Mouse (Mus musculus) midbrain, embryonic 14.5 days (tissue): ENCODE data around the gene Dclk1. TPM values are rescaled to one million over a fixed set of nuclear protein-coding genes. Genes with fewer than 3 reads are reported as not detected.

Experiments
- ATAC-seq: fragments of 200-750 bp; cut with Nextera tagmentation; 2 replicates; pipeline ENCODE4 v1.8.0; 2017; ENCODE audit warnings: moderate number of reproducible peaks, moderate library complexity; ENCODE audit not compliant: low FRiP score, low TSS enrichment
- DNase-seq: peaks from one replicate; pipeline ENCODE4 v3.0.0-alpha.2; 2015
- H3K27ac ChIP-seq: fragments of 300-500 bp; sonication (generic); replicated peaks from 2 replicates; pipeline ENCODE4 v1.5.1; 2014; ENCODE audit warnings: mild to moderate bottlenecking, low read depth, low read length, moderate library complexity
- H3K27me3 ChIP-seq: fragments of 300-500 bp; sonication (generic); 2 replicates; pipeline ENCODE4 v1.6.1; 2014; ENCODE audit warnings: low read length, control low read depth, mixed read lengths; ENCODE audit not compliant: control insufficient read depth, insufficient read depth
- H3K36me3 ChIP-seq: fragments of 300-500 bp; sonication (generic); 2 replicates; pipeline ENCODE4 v1.6.1; 2014; ENCODE audit warnings: low read length, control low read depth; ENCODE audit not compliant: control insufficient read depth, insufficient read depth
- H3K4me1 ChIP-seq: fragments of 300-500 bp; sonication (generic); 2 replicates; pipeline ENCODE4 v1.6.1; 2014; ENCODE audit warnings: mild to moderate bottlenecking, antibody characterized with exemption, low read length, control low read depth; ENCODE audit not compliant: control insufficient read depth, insufficient read depth
- H3K4me2 ChIP-seq: fragments of 300-500 bp; sonication (generic); 2 replicates; pipeline ENCODE4 v1.6.1; 2014; ENCODE audit warnings: mild to moderate bottlenecking, low read length, moderate library complexity
- H3K4me3 ChIP-seq: fragments of 300-500 bp; sonication (generic); replicated peaks from 2 replicates; pipeline ENCODE4 v1.5.1; 2014; ENCODE audit warnings: low read depth, low read length
- H3K9ac ChIP-seq: fragments of 300-500 bp; sonication (generic); replicated peaks from 2 replicates; pipeline ENCODE4 v1.6.1; 2014; ENCODE audit warnings: mild to moderate bottlenecking, low read length, moderate library complexity
- H3K9me3 ChIP-seq: fragments of 300-500 bp; sonication (generic); 2 replicates; pipeline ENCODE4 v1.6.1; 2016; ENCODE audit warnings: low read length, control low read depth, mixed read lengths; ENCODE audit not compliant: control insufficient read depth
- WGBS: fragments of 180-500 bp; shearing (Covaris S2); extraction: QIAGEN DNeasy Blood & Tissue Kit; methylation state at CpG from one replicate; pipeline ENCODE4 v1.1.7; 2014; 5-methylcytosine and 5-hydroxymethylcytosine counted together
- polyA plus RNA-seq: library from polyadenylated mRNA; unstranded; fragments of >200 nt; fragmentation: Nextera tagmentation; extraction: Ambion mirVana; gene quantifications from 2 replicates; pipeline ENCODE4 v1.2.1, GENCODE M21; 2014

Gene Dclk1
- polyA plus RNA-seq, 1 experiment from 2014 or later, result 323 TPM

- no peak overlapping the region for H3K9ac ChIP-seq
- peaks cover 3% of the 10 kb centered on the region; the same call in 1 of the 2 replicates for H3K36me3 ChIP-seq
- no peak for DNase-seq
- H3K4me3 ChIP-seq, result no peak overlapping the region
- WGBS, result 92% methylated on average over 4 of the region's 4 CpGs
- H3K9me3 ChIP-seq, result no peaks in the 10 kb centered on the region
- H3K4me1 ChIP-seq, result no peaks in the 10 kb centered on the region
- ATAC-seq, result no peak
- no peak overlapping the region for H3K27ac ChIP-seq
- no peaks in the 10 kb centered on the region for H3K27me3 ChIP-seq
- H3K4me2 ChIP-seq, result no peak overlapping the region
These were observed 88.3 kb downstream of the Dclk1 start for GRCm38 (mm10) chr3:55330496-55330895.

GRCm38 (mm10) chr3:55331694-55332093, 89.5 kb downstream of the Dclk1 start:
- H3K4me1 ChIP-seq, result no peaks in the 10 kb centered on the region
- ATAC-seq, result no peak
- DNase-seq, result no peak
- no peaks in the 10 kb centered on the region for H3K27me3 ChIP-seq
- no peak overlapping the region for H3K9ac ChIP-seq
- H3K27ac ChIP-seq, result no peak overlapping the region
- no peaks in the 10 kb centered on the region for H3K9me3 ChIP-seq
- H3K36me3 ChIP-seq, result peaks cover 3% of the 10 kb centered on the region; the same call in 1 of the 2 replicates
- H3K4me2 ChIP-seq, result no peak overlapping the region
- H3K4me3 ChIP-seq, result no peak overlapping the region

- H3K27ac ChIP-seq, result no peak overlapping the region
- ATAC-seq (no peak), DNase-seq (no peak)
- H3K4me3 ChIP-seq, result no peak overlapping the region
- H3K4me1 ChIP-seq, result no peaks in the 10 kb centered on the region
- H3K9ac ChIP-seq, result no peak overlapping the region
- H3K4me2 ChIP-seq, result no peak overlapping the region
- H3K27me3 ChIP-seq, result no peaks in the 10 kb centered on the region
- peaks cover 3% of the 10 kb centered on the region; the same call in 1 of the 2 replicates for H3K36me3 ChIP-seq
- 88% methylated on average over 3 of the region's 3 CpGs for WGBS
- H3K9me3 ChIP-seq, result no peaks in the 10 kb centered on the region
These were observed 91.3 kb downstream of the Dclk1 start for GRCm38 (mm10) chr3:55333511-55333910.

- WGBS, result 93% methylated on average over 11 of the region's 11 CpGs
- H3K4me2 ChIP-seq, result no peak overlapping the region
- ATAC-seq, result no peak
These were observed 94.7 kb downstream of the Dclk1 start for GRCm38 (mm10) chr3:55336895-55337294.

GRCm38 (mm10) chr3:55337671-55338070, 95.5 kb downstream of the Dclk1 start:
- Histone ChIP-seq H3K4me1 (0 out of 2 replicates have a peak, but pooled peaks cover 3% of the 10 kb centered on the region), H3K27me3 (no peaks in the 10 kb centered on the region), H3K9me3 (no peaks in the 10 kb centered on the region), H3K9ac (no peak overlapping the region), H3K36me3 (no peaks in the 10 kb centered on the region), H3K27ac (no peak overlapping the region), H3K4me3 (no peak overlapping the region), H3K4me2 (no peak overlapping the region)
- ATAC-seq (no peak), DNase-seq (no peak)
- WGBS, result 92% methylated on average over 7 of the region's 7 CpGs

More at GRCm38 (mm10) chr3:55336895-55337294, 94.7 kb downstream of the Dclk1 start:
- H3K27ac ChIP-seq, result no peak overlapping the region
- H3K4me1 ChIP-seq, result no peaks in the 10 kb centered on the region
- H3K9me3 ChIP-seq, result no peaks in the 10 kb centered on the region
- DNase-seq, result no peak
- no peak overlapping the region for H3K9ac ChIP-seq
- no peaks in the 10 kb centered on the region for H3K27me3 ChIP-seq
- H3K4me3 ChIP-seq, result no peak overlapping the region
- peaks cover under 1% of the 10 kb centered on the region; the same call in 1 of the 2 replicates for H3K36me3 ChIP-seq

- Histone ChIP-seq H3K36me3 (no peaks in the 10 kb centered on the region), H3K27ac (no peak overlapping the region), H3K27me3 (no peaks in the 10 kb centered on the region), H3K4me3 (no peak overlapping the region), H3K4me2 (no peak overlapping the region), H3K9ac (no peak overlapping the region), H3K4me1 (peaks cover 15% of the 10 kb centered on the region), H3K9me3 (no peaks in the 10 kb centered on the region)
- DNase-seq, result no peak
- no peak for ATAC-seq
- WGBS, result 83% methylated on average over 4 of the region's 4 CpGs
These were observed 100.3 kb downstream of the Dclk1 start for GRCm38 (mm10) chr3:55342445-55342844.

- H3K4me1 ChIP-seq, result peaks cover 62% of the 10 kb centered on the region
- DNase-seq, result peak; percentile 82
- WGBS, result 2% methylated on average over 16 of the region's 16 CpGs
- H3K27ac ChIP-seq, result peak overlapping the region; percentile 88
- H3K27me3 ChIP-seq, result no peaks in the 10 kb centered on the region
- no peaks in the 10 kb centered on the region for H3K36me3 ChIP-seq
- H3K4me2 ChIP-seq, result peak overlapping the region; percentile 38
- ATAC-seq, result peak; percentile 44; the same call in 1 of the 2 replicates
- H3K9ac ChIP-seq, result peak overlapping the region; percentile 37; the same call in 1 of the 2 replicates
- no peaks in the 10 kb centered on the region for H3K9me3 ChIP-seq
- H3K4me3 ChIP-seq, result no peak overlapping the region
These were observed 105.3 kb downstream of the Dclk1 start for GRCm38 (mm10) chr3:55347371-55348025.

GRCm38 (mm10) chr3:55348026-55348390, 105.8 kb downstream of the Dclk1 start:
- Histone ChIP-seq H3K4me3 (no peak overlapping the region), H3K27ac (peak overlapping the region; percentile 88), H3K4me1 (peaks cover 64% of the 10 kb centered on the region), H3K36me3 (no peaks in the 10 kb centered on the region), H3K9ac (peak overlapping the region; percentile 37; the same call in 1 of the 2 replicates), H3K27me3 (no peaks in the 10 kb centered on the region), H3K9me3 (no peaks in the 10 kb centered on the region), H3K4me2 (peak overlapping the region; percentile 38)
- DNase-seq (no peak), ATAC-seq (no peak; the same call in 1 of the 2 replicates)
- WGBS, result 58% methylated on average over 5 of the region's 5 CpGs

GRCm38 (mm10) chr3:55350194-55350593, 108.0 kb downstream of the Dclk1 start:
- Histone ChIP-seq H3K4me1 (peaks cover 79% of the 10 kb centered on the region), H3K9me3 (no peaks in the 10 kb centered on the region), H3K36me3 (no peaks in the 10 kb centered on the region), H3K4me3 (no peak overlapping the region), H3K27me3 (no peaks in the 10 kb centered on the region), H3K4me2 (no peak overlapping the region), H3K9ac (no peak overlapping the region), H3K27ac (peak overlapping the region; percentile 58)
- WGBS, result 57% methylated on average over 2 of the region's 2 CpGs
- DNase-seq, result no peak
- no peak for ATAC-seq
